Mouse (Mus musculus): ENCODE data around the gene Ensa. TPM values are rescaled to one million over a fixed set of nuclear protein-coding genes. Genes with fewer than 3 reads are reported as not detected.

Gene Ensa
- polyA plus RNA-seq, 1 experiment from 2014 or later: 95.1 TPM

Other genes with a start within 250 kb of the Ensa start
- not detected in 2 replicates for gene 4930558C23Rik, start 222.2 kb upstream of the Ensa start, polyA plus RNA-seq (2014; fragmentation: Nextera tagmentation; extraction: Ambion mirVana)
- 12.3 and 13.3 TPM in 2 replicates for gene Arnt, start 190.6 kb upstream of the Ensa start, polyA plus RNA-seq (2014; fragmentation: Nextera tagmentation; extraction: Ambion mirVana)
- 9.1 and 11.5 TPM in 2 replicates for gene Ctsk, start 125.7 kb upstream of the Ensa start, polyA plus RNA-seq (2014; fragmentation: Nextera tagmentation; extraction: Ambion mirVana)
- 16.3 and 17.7 TPM in 2 replicates for gene Ctss, start 98.2 kb upstream of the Ensa start, polyA plus RNA-seq (2014; fragmentation: Nextera tagmentation; extraction: Ambion mirVana)
- gene Hormad1, start 65.3 kb upstream of the Ensa start, polyA plus RNA-seq (2014; fragmentation: Nextera tagmentation; extraction: Ambion mirVana): not detected in 2 replicates
- 30.9 and 34.6 TPM in 2 replicates for gene Golph3l, start 36.1 kb upstream of the Ensa start, polyA plus RNA-seq (2014; fragmentation: Nextera tagmentation; extraction: Ambion mirVana)
- 60.3 and 72.3 TPM in 2 replicates for gene Mcl1, start 33.8 kb downstream of the Ensa start, polyA plus RNA-seq (2014; fragmentation: Nextera tagmentation; extraction: Ambion mirVana)
- 0.35 and 1.3 TPM in 2 replicates for gene Adamtsl4, start 62.9 kb downstream of the Ensa start, polyA plus RNA-seq (2014; fragmentation: Nextera tagmentation; extraction: Ambion mirVana)
- gene Ecm1, start 114.6 kb downstream of the Ensa start, polyA plus RNA-seq (2014; fragmentation: Nextera tagmentation; extraction: Ambion mirVana): 11.1 and 12.5 TPM in 2 replicates
- 43.2 and 49.0 TPM in 2 replicates for gene Tars2, start 135.2 kb downstream of the Ensa start, polyA plus RNA-seq (2014; fragmentation: Nextera tagmentation; extraction: Ambion mirVana)
- gene Rprd2, start 193.9 kb downstream of the Ensa start, polyA plus RNA-seq (2014; fragmentation: Nextera tagmentation; extraction: Ambion mirVana): 20.8 and 21.2 TPM in 2 replicates
- 33.5 and 35.7 TPM in 2 replicates for gene Prpf3, start 230.9 kb downstream of the Ensa start, polyA plus RNA-seq (2014; fragmentation: Nextera tagmentation; extraction: Ambion mirVana)
- 254 and 293 TPM in 2 replicates for gene Mrps21, start 246.5 kb downstream of the Ensa start, polyA plus RNA-seq (2014; fragmentation: Nextera tagmentation; extraction: Ambion mirVana)